Mouse (Mus musculus) embryonic facial prominence, embryonic 14.5 days (tissue): ENCODE data around the gene Fam3b. TPM values are rescaled to one million over a fixed set of nuclear protein-coding genes. Genes with fewer than 3 reads are reported as not detected.

Experiments
- ATAC-seq: fragments of 200-750 bp; cut with Nextera tagmentation; 2 replicates; pipeline ENCODE4 v1.8.0; 2017; ENCODE audit warnings: low read depth, moderate number of reproducible peaks, moderate TSS enrichment
- DNase-seq: peaks from one replicate; pipeline ENCODE4 v3.0.0-alpha.2; 2015; ENCODE audit warnings: low spot score
- H3K27ac ChIP-seq: fragments of 300-500 bp; sonication (generic); replicated peaks from 2 replicates; pipeline ENCODE4 v1.5.1; 2014; ENCODE audit warnings: low read depth, mild to moderate bottlenecking, low read length, moderate library complexity
- H3K27me3 ChIP-seq: fragments of 300-500 bp; sonication (generic); replicated peaks from 2 replicates; pipeline ENCODE4 v1.6.1; 2014; ENCODE audit warnings: low read length; ENCODE audit not compliant: control insufficient read depth, insufficient read depth
- H3K36me3 ChIP-seq: fragments of 300-500 bp; sonication (generic); 2 replicates; pipeline ENCODE4 v1.6.1; 2014; ENCODE audit warnings: low read length, mixed read lengths; ENCODE audit not compliant: control insufficient read depth, insufficient read depth
- H3K4me1 ChIP-seq: fragments of 300-500 bp; sonication (generic); 2 replicates; pipeline ENCODE4 v1.6.1; 2014; ENCODE audit warnings: antibody characterized with exemption, low read length; ENCODE audit not compliant: control insufficient read depth, insufficient read depth
- H3K4me2 ChIP-seq: fragments of 300-500 bp; sonication (generic); 2 replicates; pipeline ENCODE4 v1.6.1; 2014; ENCODE audit warnings: low read depth, mild to moderate bottlenecking, low read length, moderate library complexity, mixed read lengths
- H3K4me3 ChIP-seq: fragments of 300-500 bp; sonication (generic); 2 replicates; pipeline ENCODE4 v1.5.1; 2014; ENCODE audit warnings: low read depth, mild to moderate bottlenecking, low read length
- H3K9ac ChIP-seq: fragments of 300-500 bp; sonication (generic); 2 replicates; pipeline ENCODE4 v1.6.1; 2014; ENCODE audit warnings: low read depth, mild to moderate bottlenecking, low read length, moderate library complexity, mixed read lengths
- H3K9me3 ChIP-seq: fragments of 300-500 bp; sonication (generic); 2 replicates; pipeline ENCODE4 v1.6.1; 2016; ENCODE audit warnings: low read length; ENCODE audit not compliant: control insufficient read depth
- WGBS: fragments of 180-500 bp; shearing (Covaris S2); extraction: QIAGEN DNeasy Blood & Tissue Kit; methylation state at CpG from one replicate; pipeline ENCODE4 v1.1.7; 2014; 5-methylcytosine and 5-hydroxymethylcytosine counted together
- polyA plus RNA-seq: library from polyadenylated mRNA; unstranded; fragments of >200 nt; fragmentation: Nextera tagmentation; extraction: Ambion mirVana; gene quantifications from 2 replicates; pipeline ENCODE4 v1.2.1, GENCODE M21; 2014

The Fam3b gene
- polyA plus RNA-seq, 1 experiment from 2014 or later, result 0.18 TPM

- Histone ChIP-seq H3K27ac (no peak overlapping the region), H3K4me2 (no peak overlapping the region), H3K9ac (no peak overlapping the region), H3K27me3 (no peaks in the 10 kb centered on the region), H3K36me3 (no peaks in the 10 kb centered on the region), H3K4me1 (no peaks in the 10 kb centered on the region), H3K9me3 (no peaks in the 10 kb centered on the region), H3K4me3 (no peak overlapping the region)
- ATAC-seq (no peak), DNase-seq (no peak)
- WGBS, result 84% methylated on average over 2 of the region's 2 CpGs
These were observed 14.6 kb upstream of the Fam3b start for GRCm38 (mm10) chr16:97529241-97529640.

GRCm38 (mm10) chr16:97523024-97523423 lies 8.4 kb upstream of the Fam3b start:
- H3K27ac ChIP-seq, result no peak overlapping the region
- H3K4me2 ChIP-seq, result no peak overlapping the region
- 14% methylated on average over 1 of the region's 1 CpGs for WGBS
- no peaks in the 10 kb centered on the region for H3K4me1 ChIP-seq
- no peak for ATAC-seq
- peak; percentile 62 for DNase-seq
- H3K4me3 ChIP-seq, result no peak overlapping the region
- no peaks in the 10 kb centered on the region for H3K27me3 ChIP-seq
- no peaks in the 10 kb centered on the region for H3K36me3 ChIP-seq
- no peaks in the 10 kb centered on the region for H3K9me3 ChIP-seq
- H3K9ac ChIP-seq, result no peak overlapping the region

- no peaks in the 10 kb centered on the region for H3K36me3 ChIP-seq
- no peaks in the 10 kb centered on the region for H3K9me3 ChIP-seq
- no peak overlapping the region for H3K9ac ChIP-seq
- H3K27ac ChIP-seq, result no peak overlapping the region
- ATAC-seq (no peak), DNase-seq (no peak)
- WGBS, result 75% methylated on average over 6 of the region's 6 CpGs
- H3K4me1 ChIP-seq, result no peaks in the 10 kb centered on the region
- no peak overlapping the region for H3K4me3 ChIP-seq
- no peak overlapping the region for H3K4me2 ChIP-seq
- H3K27me3 ChIP-seq, result no peaks in the 10 kb centered on the region
These were observed 7.4 kb upstream of the Fam3b start for GRCm38 (mm10) chr16:97521983-97522382.

- Histone ChIP-seq H3K4me3 (no peak overlapping the region), H3K4me2 (no peak overlapping the region), H3K36me3 (no peaks in the 10 kb centered on the region), H3K27me3 (no peaks in the 10 kb centered on the region), H3K9ac (no peak overlapping the region), H3K9me3 (no peaks in the 10 kb centered on the region), H3K4me1 (no peaks in the 10 kb centered on the region), H3K27ac (no peak overlapping the region)
- no peak for ATAC-seq
- WGBS, result 68% methylated on average over 3 of the region's 3 CpGs
- DNase-seq, result no peak
These were observed 1.7 kb upstream of the Fam3b start for GRCm38 (mm10) chr16:97516341-97516740.

GRCm38 (mm10) chr16:97512347-97512751 lies 2.3 kb downstream of the Fam3b start:
- no peaks in the 10 kb centered on the region for H3K9me3 ChIP-seq
- H3K9ac ChIP-seq, result no peak overlapping the region
- no peak overlapping the region for H3K4me2 ChIP-seq
- WGBS, result 81% methylated on average over 11 of the region's 12 CpGs
- H3K36me3 ChIP-seq, result no peaks in the 10 kb centered on the region
- H3K4me1 ChIP-seq, result no peaks in the 10 kb centered on the region
- no peak overlapping the region for H3K4me3 ChIP-seq
- no peak overlapping the region for H3K27ac ChIP-seq
- no peak for ATAC-seq
- H3K27me3 ChIP-seq, result no peaks in the 10 kb centered on the region
- DNase-seq, result no peak

GRCm38 (mm10) chr16:97511495-97511894 lies 3.1 kb downstream of the Fam3b start:
- no peak overlapping the region for H3K4me3 ChIP-seq
- DNase-seq (no peak), ATAC-seq (no peak)
- H3K27me3 ChIP-seq, result no peaks in the 10 kb centered on the region
- no peak overlapping the region for H3K9ac ChIP-seq
- no peak overlapping the region for H3K27ac ChIP-seq
- no peaks in the 10 kb centered on the region for H3K9me3 ChIP-seq
- H3K4me2 ChIP-seq, result no peak overlapping the region
- H3K4me1 ChIP-seq, result no peaks in the 10 kb centered on the region
- no peaks in the 10 kb centered on the region for H3K36me3 ChIP-seq

GRCm38 (mm10) chr16:97510849-97511248 lies 3.8 kb downstream of the Fam3b start:
- Histone ChIP-seq H3K27me3 (no peaks in the 10 kb centered on the region), H3K36me3 (no peaks in the 10 kb centered on the region), H3K4me1 (no peaks in the 10 kb centered on the region), H3K9me3 (no peaks in the 10 kb centered on the region), H3K4me2 (no peak overlapping the region), H3K9ac (no peak overlapping the region), H3K4me3 (no peak overlapping the region), H3K27ac (no peak overlapping the region)
- no peak for DNase-seq
- 37% methylated on average over 5 of the region's 5 CpGs for WGBS
- no peak for ATAC-seq

- Histone ChIP-seq H3K27ac (no peak overlapping the region), H3K9ac (no peak overlapping the region), H3K4me3 (no peak overlapping the region), H3K9me3 (no peaks in the 10 kb centered on the region), H3K4me2 (no peak overlapping the region), H3K4me1 (no peaks in the 10 kb centered on the region), H3K27me3 (no peaks in the 10 kb centered on the region), H3K36me3 (no peaks in the 10 kb centered on the region)
- DNase-seq (no peak), ATAC-seq (no peak)
These were observed 6.8 kb downstream of the Fam3b start for GRCm38 (mm10) chr16:97507783-97508182.

GRCm38 (mm10) chr16:97504793-97505192 lies 9.8 kb downstream of the Fam3b start:
- 80% methylated on average over 3 of the region's 3 CpGs for WGBS
- DNase-seq, result no peak
- H3K4me1 ChIP-seq, result no peaks in the 10 kb centered on the region

More at GRCm38 (mm10) chr16:97504793-97505192, 9.8 kb downstream of the Fam3b start:
- H3K9me3 ChIP-seq, result no peaks in the 10 kb centered on the region
- no peak overlapping the region for H3K4me2 ChIP-seq
- no peaks in the 10 kb centered on the region for H3K27me3 ChIP-seq
- H3K27ac ChIP-seq, result no peak overlapping the region
- H3K36me3 ChIP-seq, result no peaks in the 10 kb centered on the region
- ATAC-seq, result no peak
- no peak overlapping the region for H3K4me3 ChIP-seq
- no peak overlapping the region for H3K9ac ChIP-seq
